Mouse (Mus musculus): ENCODE measurements around the gene Zfp692.

Gene Zfp692

GRCm38 (mm10) chr11:58314069-58314468, 7.2 kb downstream of the Zfp692 start:
- no peak for DNase-seq

GRCm38 (mm10) chr11:58315536-58316168, 8.8 kb downstream of the Zfp692 start:
- DNase-seq = no peak

- DNase-seq = no peak
These were observed 9.5 kb downstream of the Zfp692 start for GRCm38 (mm10) chr11:58316344-58316743.

GRCm38 (mm10) chr11:58316768-58317390, 10.0 kb downstream of the Zfp692 start:
- no peak for DNase-seq

- DNase-seq = peak; percentile 96
These were observed 16.1 kb downstream of the Zfp692 start for GRCm38 (mm10) chr11:58322824-58323569.

- no peak for DNase-seq
These were observed 16.9 kb downstream of the Zfp692 start for GRCm38 (mm10) chr11:58323570-58324340.

- DNase-seq = no peak
These were observed 17.9 kb downstream of the Zfp692 start for GRCm38 (mm10) chr11:58324614-58325229.

- DNase-seq = no peak
These were observed 19.9 kb downstream of the Zfp692 start for GRCm38 (mm10) chr11:58326781-58327180.

GRCm38 (mm10) chr11:58329906-58330275, 23.0 kb downstream of the Zfp692 start:
- no peak for DNase-seq

- peak; percentile 95 for DNase-seq
These were observed 23.6 kb downstream of the Zfp692 start, which contains the start of the genes Zfp672 and Sh3bp5l for GRCm38 (mm10) chr11:58330276-58331148. Gene Zfp672 (minus strand): TSS chr11:58330339. Gene Sh3bp5l (plus strand): TSS chr11:58330724.

- no peak for DNase-seq
These were observed 24.3 kb downstream of the Zfp692 start for GRCm38 (mm10) chr11:58331149-58331495.

GRCm38 (mm10) chr11:58331546-58331945, 24.7 kb downstream of the Zfp692 start:
- no peak for DNase-seq

- DNase-seq = no peak
These were observed 27.9 kb downstream of the Zfp692 start for GRCm38 (mm10) chr11:58334746-58335145.

GRCm38 (mm10) chr11:58346745-58347144, 39.9 kb downstream of the Zfp692 start:
- DNase-seq = no peak

- no peak for DNase-seq
These were observed 43.8 kb downstream of the Zfp692 start for GRCm38 (mm10) chr11:58350628-58351027.

GRCm38 (mm10) chr11:58351179-58351578, 44.3 kb downstream of the Zfp692 start:
- no peak for DNase-seq

- DNase-seq = no peak
These were observed 46.0 kb downstream of the Zfp692 start for GRCm38 (mm10) chr11:58352681-58353548.

GRCm38 (mm10) chr11:58353709-58354108, 46.8 kb downstream of the Zfp692 start:
- no peak for DNase-seq

GRCm38 (mm10) chr11:58354476-58354875, 47.6 kb downstream of the Zfp692 start:
- DNase-seq = peak; percentile 22

GRCm38 (mm10) chr11:58354927-58355326, 48.1 kb downstream of the Zfp692 start:
- DNase-seq = no peak

- no peak for DNase-seq
These were observed 50.2 kb downstream of the Zfp692 start for GRCm38 (mm10) chr11:58357042-58357441.
